Mouse (Mus musculus): ENCODE measurements at regions not wholly inside any gene's neighbourhood (a gene's known extent, or its start where the extent isn't known, plus 50 kb on each side); places are given as distances from the start of the nearest gene placed in this dataset.

DNA sequence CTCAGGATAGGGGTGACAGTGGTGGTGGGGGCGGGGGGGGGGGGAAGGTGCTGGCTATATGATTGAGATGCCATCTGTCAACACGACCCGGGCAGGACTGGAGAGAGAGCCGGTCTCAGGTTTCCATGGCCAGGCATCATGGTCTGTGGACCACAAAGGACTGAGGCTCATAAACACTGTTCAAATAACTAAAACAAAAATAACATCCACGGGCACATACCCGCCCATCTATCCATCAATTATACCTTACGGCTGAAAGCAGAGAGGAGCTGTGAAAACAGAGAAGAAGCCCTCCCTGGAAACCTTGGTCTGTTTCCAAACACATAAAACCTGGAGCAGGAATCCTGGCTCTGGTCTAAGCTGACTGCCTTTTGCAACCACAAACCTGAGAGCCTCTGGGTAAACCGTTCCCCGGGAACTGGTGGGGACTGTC is 183.2 kb downstream of the Gm19410 start:
- Histone ChIP-seq H3K4me3 (ENCODE audit: low read depth, low read length) (no peak overlapping the region), H3K4me1 (ENCODE audit: insufficient read depth) (no peaks in the 10 kb centered on the region), H3K9ac (no peak overlapping the region), H3K36me3 (ENCODE audit: insufficient read depth) (no peaks in the 10 kb centered on the region), H3K4me2 (ENCODE audit: low read depth) (no peak overlapping the region), H3K27ac (ENCODE audit: low read depth, low read length) (no peak overlapping the region), H3K9me3 (ENCODE audit: low read length) (no peaks in the 10 kb centered on the region), H3K27me3 (ENCODE audit: insufficient read depth, low read length) (no peaks in the 10 kb centered on the region)
- DNase-seq (peak; percentile 36), ATAC-seq (0 out of 2 replicates have a peak, but pooled peaks have one; percentile 16)
- no peak for TF ChIP-seq CTCF (IDR thresholded peaks at IDR 0.05; ENCODE audit: low read depth)
- WGBS: 43% methylated on average over 9 of the region's 9 CpGs

DNA sequence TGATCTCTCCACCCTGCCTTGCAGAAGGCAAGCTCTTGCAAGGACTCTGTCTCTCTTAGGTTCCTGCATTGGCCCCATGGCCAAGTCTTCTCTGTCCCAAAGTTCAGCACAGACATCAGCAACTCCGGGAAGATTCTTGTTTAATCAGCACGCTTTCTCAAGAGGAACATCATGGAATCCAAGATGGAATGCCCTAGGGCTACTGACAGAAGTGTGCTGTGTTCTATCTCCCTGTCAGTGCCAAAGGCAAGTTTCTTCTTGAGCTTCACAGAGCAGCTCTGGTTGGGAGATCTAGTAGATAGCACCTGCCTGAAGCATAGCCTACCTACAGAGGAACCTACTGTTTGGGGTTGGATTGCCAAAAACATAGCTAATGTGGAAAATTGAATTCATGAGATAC is 189.9 kb downstream of the Gm19410 start:
- H3K4me1 ChIP-seq (ENCODE audit: insufficient read depth): peaks cover 12% of the 10 kb centered on the region; the same call in 1 of the 2 replicates
- no peaks in the 10 kb centered on the region for H3K27me3 ChIP-seq (ENCODE audit: insufficient read depth, low read length)
- no peak overlapping the region for H3K4me3 ChIP-seq (ENCODE audit: low read depth, low read length)
- H3K9ac ChIP-seq: no peak overlapping the region
- ATAC-seq: no peak
- TF ChIP-seq CTCF (IDR thresholded peaks at IDR 0.05; ENCODE audit: low read depth): no peak
- H3K4me2 ChIP-seq (ENCODE audit: low read depth): no peak overlapping the region
- no peaks in the 10 kb centered on the region for H3K9me3 ChIP-seq (ENCODE audit: low read length)
- WGBS: 98% methylated on average over 2 of the region's 2 CpGs
- no peak overlapping the region for H3K27ac ChIP-seq (ENCODE audit: low read depth, low read length)
- DNase-seq: no peak
- H3K36me3 ChIP-seq (ENCODE audit: insufficient read depth): no peaks in the 10 kb centered on the region

GRCm38 (mm10) chr8:35956319-35956718 is 190.7 kb downstream of the Gm19410 start:
- WGBS: 17% methylated on average over 2 of the region's 2 CpGs
- DNase-seq (no peak), ATAC-seq (peak; percentile 67; the same call in 1 of the 2 replicates)
- H3K27me3 ChIP-seq (ENCODE audit: insufficient read depth, low read length): no peaks in the 10 kb centered on the region
- no peaks in the 10 kb centered on the region for H3K9me3 ChIP-seq (ENCODE audit: low read length)
- no peak for TF ChIP-seq CTCF (IDR thresholded peaks at IDR 0.05; ENCODE audit: low read depth)
- no peak overlapping the region; the same call in 1 of the 2 replicates for H3K27ac ChIP-seq (ENCODE audit: low read depth, low read length)
- peak overlapping the region; percentile 1; the same call in 1 of the 2 replicates for H3K9ac ChIP-seq
- no peak overlapping the region for H3K4me3 ChIP-seq (ENCODE audit: low read depth, low read length)
- H3K36me3 ChIP-seq (ENCODE audit: insufficient read depth): no peaks in the 10 kb centered on the region
- no peak overlapping the region for H3K4me2 ChIP-seq (ENCODE audit: low read depth)
- H3K4me1 ChIP-seq (ENCODE audit: insufficient read depth): peaks cover 12% of the 10 kb centered on the region; the same call in 1 of the 2 replicates

DNA sequence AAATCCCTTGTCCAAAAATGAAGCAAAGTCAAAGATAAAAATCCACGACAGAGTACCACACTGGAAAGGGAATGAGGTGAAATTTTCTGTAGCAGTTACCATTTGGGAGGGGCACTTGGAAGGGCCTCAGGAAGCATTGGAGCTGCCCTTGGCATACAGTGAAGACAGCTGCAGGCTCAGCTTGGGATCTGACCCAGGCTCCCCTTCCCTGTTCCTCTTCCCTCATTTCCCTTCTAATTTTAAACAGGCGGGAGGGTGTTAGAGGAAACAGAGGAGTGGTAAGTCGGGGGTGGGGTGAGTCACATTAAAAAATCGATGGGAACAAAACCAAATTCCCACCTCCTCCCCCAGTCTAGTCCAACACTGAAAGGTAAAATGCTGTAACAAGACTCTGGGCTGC is 193.6 kb downstream of the Gm19410 start:
- no peak for DNase-seq
- Histone ChIP-seq H3K4me3 (ENCODE audit: low read depth, low read length) (no peak overlapping the region), H3K9me3 (ENCODE audit: low read length) (no peaks in the 10 kb centered on the region), H3K36me3 (ENCODE audit: insufficient read depth) (no peaks in the 10 kb centered on the region), H3K9ac (no peak overlapping the region), H3K27ac (ENCODE audit: low read depth, low read length) (no peak overlapping the region), H3K4me1 (ENCODE audit: insufficient read depth) (peaks cover 12% of the 10 kb centered on the region; the same call in 1 of the 2 replicates), H3K27me3 (ENCODE audit: insufficient read depth, low read length) (no peaks in the 10 kb centered on the region), H3K4me2 (ENCODE audit: low read depth) (no peak overlapping the region)
- TF ChIP-seq CTCF (IDR thresholded peaks at IDR 0.05; ENCODE audit: low read depth): no peak
- ATAC-seq: no peak
- 58% methylated on average over 4 of the region's 4 CpGs for WGBS

DNA sequence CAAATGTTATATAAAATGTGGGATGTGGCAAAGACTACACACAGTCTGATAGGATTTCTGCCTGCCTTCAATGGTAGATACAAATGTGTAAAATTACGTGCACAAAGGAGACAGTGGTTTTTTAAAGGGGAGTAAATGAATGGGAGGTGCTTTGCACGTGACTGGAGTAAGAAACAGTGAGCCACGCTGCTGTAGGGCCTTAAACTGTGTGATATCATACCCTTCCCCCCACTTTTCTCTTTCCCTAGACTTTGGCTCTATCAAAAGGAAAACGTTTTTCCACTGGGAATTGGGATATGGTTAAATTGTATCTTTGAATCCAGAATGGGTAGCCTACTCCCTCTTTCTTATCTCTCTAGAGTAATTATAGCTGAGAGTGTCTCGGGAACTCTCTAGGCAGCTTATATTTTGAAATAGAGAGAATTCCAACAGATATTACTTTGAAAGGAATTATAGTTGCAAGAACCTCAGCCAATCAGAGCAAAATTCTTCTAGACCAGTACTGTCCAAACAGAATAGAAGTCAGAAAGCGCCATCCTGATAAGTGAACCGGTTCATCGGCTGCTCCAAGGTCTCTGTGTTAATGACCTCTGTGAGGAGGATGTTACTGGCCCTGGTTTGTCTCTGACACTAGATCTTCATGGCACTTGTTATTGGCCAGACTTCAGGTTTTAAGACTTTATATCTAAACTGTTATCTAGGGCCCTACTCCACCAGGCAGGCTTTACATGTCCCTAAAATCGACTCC is 195.5 kb downstream of the Gm19410 start:
- Histone ChIP-seq H3K27ac (ENCODE audit: low read depth, low read length) (no peak overlapping the region), H3K9ac (no peak overlapping the region), H3K4me2 (ENCODE audit: low read depth) (no peak overlapping the region; the same call in 1 of the 2 replicates), H3K27me3 (ENCODE audit: insufficient read depth, low read length) (no peaks in the 10 kb centered on the region), H3K36me3 (ENCODE audit: insufficient read depth) (no peaks in the 10 kb centered on the region), H3K4me3 (ENCODE audit: low read depth, low read length) (no peak overlapping the region), H3K4me1 (ENCODE audit: insufficient read depth) (peaks cover 6% of the 10 kb centered on the region; the same call in 1 of the 2 replicates), H3K9me3 (ENCODE audit: low read length) (no peaks in the 10 kb centered on the region)
- 56% methylated on average over 9 of the region's 9 CpGs for WGBS
- DNase-seq (no peak), ATAC-seq (peak; percentile 36; the same call in 1 of the 2 replicates)
- no peak for TF ChIP-seq CTCF (IDR thresholded peaks at IDR 0.05; ENCODE audit: low read depth)

DNA sequence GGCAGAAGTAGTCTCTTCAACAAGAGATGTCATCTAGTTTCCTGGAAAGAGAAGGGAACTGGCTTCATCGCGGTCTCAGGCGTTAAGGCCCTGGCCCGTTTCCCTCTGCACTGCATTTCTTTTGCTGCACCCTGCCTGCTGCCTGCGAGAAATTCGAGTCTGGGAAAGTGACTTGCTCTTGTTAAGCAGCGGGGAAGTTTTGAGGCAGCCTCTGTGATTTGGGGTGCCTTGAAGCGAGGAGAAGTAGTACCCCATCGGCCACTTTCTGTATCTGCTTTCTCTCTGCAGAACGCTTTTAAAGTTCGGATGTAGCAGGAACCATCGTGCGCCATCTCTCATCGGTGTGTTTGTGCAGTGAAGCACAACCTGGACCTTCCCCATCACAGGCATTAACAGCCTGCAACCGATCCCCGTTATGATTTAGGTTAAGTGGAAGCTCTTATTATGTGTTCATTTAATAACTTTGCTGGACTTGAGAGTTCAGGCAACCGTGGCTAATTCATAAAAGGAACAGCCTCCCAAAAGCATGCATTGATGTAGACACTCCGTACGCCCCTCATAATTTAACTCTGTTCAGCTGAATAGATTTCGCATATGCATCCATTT is 196.1 kb downstream of the Gm19410 start:
- peak overlapping the region; percentile 18; the same call in 1 of the 2 replicates for H3K4me2 ChIP-seq (ENCODE audit: low read depth)
- H3K4me3 ChIP-seq (ENCODE audit: low read depth, low read length): no peak overlapping the region
- H3K4me1 ChIP-seq (ENCODE audit: insufficient read depth): peaks cover under 1% of the 10 kb centered on the region; the same call in 1 of the 2 replicates
- no peaks in the 10 kb centered on the region for H3K36me3 ChIP-seq (ENCODE audit: insufficient read depth)
- no peak overlapping the region for H3K9ac ChIP-seq
- 0 out of 2 replicates have a peak, but pooled peaks have one; percentile 5 for TF ChIP-seq CTCF (IDR thresholded peaks at IDR 0.05; ENCODE audit: low read depth)
- H3K27ac ChIP-seq (ENCODE audit: low read depth, low read length): no peak overlapping the region
- 24% methylated on average over 20 of the region's 20 CpGs for WGBS
- no peaks in the 10 kb centered on the region for H3K9me3 ChIP-seq (ENCODE audit: low read length)
- no peaks in the 10 kb centered on the region for H3K27me3 ChIP-seq (ENCODE audit: insufficient read depth, low read length)
- DNase-seq: peak; percentile 33
- no peak for ATAC-seq

DNA sequence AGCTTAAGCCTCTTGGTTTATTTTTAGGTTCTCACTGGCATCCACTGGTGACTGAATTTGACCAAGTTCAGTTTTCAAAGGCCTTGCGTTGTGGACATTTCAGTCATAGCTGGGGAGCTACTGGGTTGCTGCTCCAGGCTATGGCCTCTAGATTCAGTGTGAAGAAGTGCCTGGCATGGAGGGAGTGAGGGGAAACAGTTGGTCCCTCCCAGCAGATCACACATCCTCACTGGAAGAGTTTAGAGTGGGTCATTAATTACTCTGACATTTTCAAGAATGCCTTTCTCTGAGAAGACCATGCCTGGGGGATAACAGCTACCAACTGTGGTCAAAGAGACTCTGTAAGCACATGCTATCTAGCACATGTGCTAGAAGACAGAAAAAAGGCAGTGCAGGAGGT is 199.3 kb downstream of the Gm19410 start:
- Histone ChIP-seq H3K27me3 (ENCODE audit: insufficient read depth, low read length) (no peaks in the 10 kb centered on the region), H3K9ac (no peak overlapping the region), H3K27ac (ENCODE audit: low read depth, low read length) (no peak overlapping the region), H3K4me3 (ENCODE audit: low read depth, low read length) (no peak overlapping the region), H3K4me1 (ENCODE audit: insufficient read depth) (no peaks in the 10 kb centered on the region; the same call in 1 of the 2 replicates), H3K36me3 (ENCODE audit: insufficient read depth) (no peaks in the 10 kb centered on the region), H3K9me3 (ENCODE audit: low read length) (no peaks in the 10 kb centered on the region), H3K4me2 (ENCODE audit: low read depth) (no peak overlapping the region)
- no peak for TF ChIP-seq CTCF (IDR thresholded peaks at IDR 0.05; ENCODE audit: low read depth)
- WGBS: 84% methylated on average over 1 of the region's 1 CpGs
- DNase-seq (no peak), ATAC-seq (no peak)

Measured in forebrain, postnatal 0 days (tissue).